Mouse (Mus musculus) testis, adult 2 months (tissue): ENCODE results near the gene Pbld1.

Experiments
- CTCF ChIP-seq: fragments of 200-500 bp; IDR thresholded peaks from 2 replicates; pipeline ENCODE4 v1.5.1; 2012; ENCODE audit warnings: low read depth, mild to moderate bottlenecking, inconsistent platforms, low read length, moderate library complexity; ENCODE audit not compliant: control insufficient read depth, insufficient read depth, insufficient replicate concordance
- POLR2A ChIP-seq: fragments of 200-500 bp; IDR thresholded peaks from 2 replicates; pipeline ENCODE4 v1.6.1; 2012; ENCODE audit warnings: low read depth, mild to moderate bottlenecking, inconsistent platforms, low read length, moderate library complexity; ENCODE audit not compliant: control insufficient read depth

DNA sequence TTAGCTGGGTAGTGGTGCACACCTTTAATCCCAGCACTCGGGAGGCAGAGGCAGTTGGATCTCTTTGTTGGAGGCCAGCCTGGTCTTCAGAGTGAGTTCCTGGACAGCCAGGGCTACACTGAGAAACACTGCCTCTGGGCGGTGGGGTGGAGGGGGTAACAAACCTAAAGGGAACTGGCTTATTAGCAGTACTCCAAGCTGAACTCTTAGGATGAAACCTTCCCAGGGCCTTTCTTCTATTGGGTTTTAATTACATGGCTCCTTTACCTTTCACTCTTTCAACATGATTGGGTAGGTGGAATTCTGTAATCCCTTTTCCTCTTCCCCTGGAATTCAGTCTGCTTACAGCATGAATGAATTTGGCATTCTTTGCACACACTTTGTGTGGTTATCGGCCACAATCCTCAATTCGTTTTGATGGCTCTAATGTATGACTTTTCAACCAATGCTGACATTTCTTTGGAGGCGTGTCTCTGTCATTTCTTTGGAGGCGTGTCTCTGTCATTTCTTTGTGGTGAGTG lies 34.4 kb upstream of the Pbld1 start:
- TF ChIP-seq CTCF (no peak), POLR2A (no peak)
